Mouse (Mus musculus) CD4-positive, CD25-positive, alpha-beta regulatory T cell, adult 4 months (primary cell): ENCODE data around the gene Clca4b. TPM values are rescaled to one million over a fixed set of nuclear protein-coding genes. Genes with fewer than 3 reads are reported as not detected.
"Not testable (repeated sequence)": the region's sequence is repeated elsewhere in the genome, so short reads cannot be mapped to it uniquely, and the experiment has no call there.

ENCODE experiments used
- ATAC-seq: one replicate; pipeline ENCODE4 v1.8.0; 2017
- polyA plus RNA-seq, 2 experiments: library from polyadenylated mRNA; unstranded; fragments of 100-300 nt; shearing (Covaris generic); gene quantifications; one replicate each; pipeline ENCODE4 v1.2.1; 2017

The Clca4b gene
- polyA plus RNA-seq: not detected

DNA sequence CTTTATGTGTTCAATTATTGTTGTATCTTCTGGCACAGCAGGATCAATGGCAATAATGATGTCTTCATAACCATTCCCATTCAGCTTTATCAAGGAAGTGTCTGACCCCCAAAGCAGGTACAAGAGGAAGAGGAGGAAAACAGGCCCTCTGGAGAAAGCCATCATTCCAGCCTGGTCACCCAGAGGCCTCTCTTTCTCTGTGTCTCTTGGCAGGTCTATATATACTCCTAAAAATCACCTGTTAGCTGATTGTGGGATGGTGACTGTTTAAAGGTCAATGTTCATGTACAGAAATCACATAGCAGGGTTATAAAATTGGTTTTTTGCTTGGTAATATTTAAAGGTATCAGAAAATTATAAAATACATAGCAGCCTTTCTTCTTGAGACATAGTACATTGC, at the start of gene Clca4b:
Gene Clca4b (minus strand): TSS at position 195 of the 400 bp plus-strand sequence.
- ATAC-seq: no peak

DNA sequence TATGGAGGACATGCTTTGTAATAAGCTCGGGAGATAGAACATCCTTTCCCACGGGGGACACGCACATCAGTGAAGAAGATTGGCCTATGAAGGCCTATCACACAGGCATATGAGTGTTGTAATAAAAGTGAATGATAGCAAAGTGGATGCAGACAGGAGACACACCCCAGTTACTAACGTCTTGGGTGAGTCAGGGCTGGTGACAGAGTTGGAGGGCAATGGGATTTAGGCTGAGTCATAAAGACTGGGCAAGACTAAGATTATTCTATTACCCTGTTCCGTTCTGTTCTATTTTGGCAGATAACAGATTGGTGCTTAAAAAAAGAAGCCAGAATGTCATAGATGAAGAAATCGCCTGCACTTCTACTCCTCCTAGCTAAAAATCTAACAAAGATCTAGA, 48.2 kb upstream of the Clca4b start:
- no peak for ATAC-seq

DNA sequence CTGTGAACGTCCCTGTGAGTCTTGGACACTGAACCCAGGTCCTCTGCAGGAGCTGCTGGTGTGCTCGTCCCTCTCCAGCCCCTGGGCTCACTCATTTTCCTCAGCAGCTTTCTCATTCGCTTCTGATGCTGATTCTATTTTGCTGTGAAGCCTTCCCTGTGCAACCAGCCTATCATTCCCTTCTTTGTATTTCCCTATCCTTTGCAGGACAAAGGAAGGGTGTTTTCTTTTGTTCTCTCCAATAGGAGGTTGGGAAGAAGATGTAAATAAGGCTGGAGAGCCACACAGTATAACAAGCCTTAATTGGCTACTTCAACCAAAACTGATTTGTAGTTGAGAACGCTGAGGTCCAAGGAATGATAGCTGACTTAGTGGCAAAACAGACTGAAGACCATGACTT, 45.3 kb upstream of the Clca4b start:
- no peak for ATAC-seq

DNA sequence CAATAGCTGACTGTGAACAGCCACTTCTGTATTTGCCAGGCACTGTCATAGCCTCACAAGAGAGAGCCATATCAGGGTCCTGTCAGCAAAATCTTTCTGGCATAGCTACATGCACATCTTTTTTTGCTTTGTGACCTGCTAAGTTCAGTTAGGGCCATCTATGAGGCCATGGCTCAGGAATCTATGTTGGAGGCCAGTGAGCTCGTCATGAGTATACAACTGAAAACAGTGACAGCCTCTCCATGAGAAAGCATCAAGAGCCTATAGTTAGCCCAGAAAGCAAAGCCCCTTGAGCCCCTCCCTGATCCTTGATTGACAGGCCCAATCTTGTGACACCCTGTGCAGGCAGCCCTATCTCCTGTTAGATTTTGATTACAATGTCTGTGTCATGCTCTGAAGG, 43.8 kb upstream of the Clca4b start:
- ATAC-seq: no peak

GRCm38 (mm10) chr3:144974945-144975344, 42.6 kb upstream of the Clca4b start, which contains the start of gene Clca4a:
Gene Clca4a (minus strand): TSS chr3:144975045.
- no peak for ATAC-seq

DNA sequence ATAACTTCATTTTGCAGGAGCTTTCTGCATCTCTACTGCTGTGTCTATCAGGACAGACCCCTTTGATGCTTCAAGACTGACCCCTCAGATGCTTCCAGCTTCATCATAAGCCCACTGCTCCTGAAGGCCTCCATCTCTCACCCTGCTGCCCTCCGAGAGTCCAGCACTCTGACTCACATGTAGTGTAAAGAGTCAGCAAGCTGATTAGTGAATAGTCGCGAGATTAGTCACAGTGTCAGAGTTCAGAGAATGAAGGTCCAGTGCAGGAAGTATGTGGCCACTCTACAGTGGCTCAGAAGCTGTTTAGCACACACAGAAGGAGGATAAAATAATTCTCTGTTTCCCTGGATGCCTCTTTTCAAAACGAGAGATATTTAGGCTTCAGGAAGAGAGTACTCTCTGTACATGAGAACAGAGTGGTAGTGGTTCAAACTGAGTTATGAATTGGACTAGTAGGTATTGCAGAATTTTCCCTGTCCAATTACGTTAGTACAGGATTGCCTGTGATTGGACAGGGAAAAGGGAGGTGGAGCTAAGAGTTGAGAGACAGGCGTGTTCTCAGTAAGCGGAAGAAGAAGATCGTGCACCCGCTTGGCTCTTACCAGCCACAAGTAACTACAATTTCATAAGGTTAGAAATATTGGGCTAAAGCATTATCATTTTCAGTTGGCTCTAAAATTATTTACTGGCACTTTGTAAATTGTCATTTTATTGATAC, 39.4 kb upstream of the Clca4b start:
- no peak for ATAC-seq

DNA sequence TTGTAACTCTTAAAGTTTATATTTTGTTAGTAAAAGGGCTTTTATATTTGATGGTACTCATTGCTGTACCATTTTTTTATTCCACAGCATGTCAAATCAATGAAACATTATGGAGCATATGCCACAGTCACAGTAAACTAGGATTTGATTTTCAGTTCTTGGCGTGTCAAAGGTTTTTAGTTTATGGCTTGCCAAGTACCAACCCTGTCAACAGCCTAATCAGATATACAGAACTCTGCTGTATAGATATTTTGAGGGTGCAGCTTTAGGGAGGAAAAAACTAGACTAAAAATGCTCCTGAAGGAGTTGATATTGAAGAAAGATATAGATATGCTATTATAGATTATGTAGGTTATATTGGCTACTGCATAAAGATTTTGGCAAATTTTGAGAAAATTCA, 37.4 kb upstream of the Clca4b start:
- ATAC-seq: no peak

GRCm38 (mm10) chr3:144966074-144966473, 33.7 kb upstream of the Clca4b start:
- no peak for ATAC-seq

DNA sequence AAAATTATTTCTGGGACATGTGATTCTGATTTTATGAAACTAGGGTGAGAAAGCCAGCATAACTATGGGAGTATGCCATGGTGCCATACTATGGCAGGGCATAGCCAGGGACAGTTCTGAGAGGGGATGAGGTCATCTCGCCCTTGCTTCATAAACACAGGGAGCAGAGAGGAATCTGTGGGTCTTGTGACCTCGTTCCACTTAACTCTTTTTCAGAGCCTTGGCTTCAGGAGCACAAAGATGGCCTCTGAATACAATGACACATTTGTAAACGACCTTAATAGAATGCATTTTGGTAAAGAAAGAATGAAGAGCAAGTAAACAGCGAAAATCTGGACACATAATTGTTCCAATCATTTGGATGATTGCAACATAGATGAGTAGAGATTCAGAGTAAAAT, 18.5 kb upstream of the Clca4b start:
- ATAC-seq: no peak

DNA sequence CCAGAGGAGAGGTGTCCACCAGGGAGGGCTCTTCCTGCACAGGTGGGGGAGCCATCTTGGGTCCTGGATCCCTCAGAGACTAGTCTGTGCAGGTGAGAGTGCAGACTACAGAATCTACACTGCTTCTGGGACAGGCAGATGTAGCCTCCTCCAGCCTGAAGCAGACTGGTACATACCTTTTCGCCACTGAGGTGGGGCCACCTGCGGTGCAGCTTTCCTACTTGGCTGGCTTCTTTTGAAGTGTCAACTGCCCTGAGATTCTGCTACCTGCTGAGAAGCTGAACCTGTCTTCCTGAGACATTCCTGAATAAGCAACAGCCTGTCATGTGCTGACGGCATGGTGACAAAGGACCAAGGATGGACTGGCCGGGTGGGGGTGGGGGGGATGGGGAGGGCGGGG, 15.0 kb upstream of the Clca4b start:
- ATAC-seq: not testable (repeated sequence)

DNA sequence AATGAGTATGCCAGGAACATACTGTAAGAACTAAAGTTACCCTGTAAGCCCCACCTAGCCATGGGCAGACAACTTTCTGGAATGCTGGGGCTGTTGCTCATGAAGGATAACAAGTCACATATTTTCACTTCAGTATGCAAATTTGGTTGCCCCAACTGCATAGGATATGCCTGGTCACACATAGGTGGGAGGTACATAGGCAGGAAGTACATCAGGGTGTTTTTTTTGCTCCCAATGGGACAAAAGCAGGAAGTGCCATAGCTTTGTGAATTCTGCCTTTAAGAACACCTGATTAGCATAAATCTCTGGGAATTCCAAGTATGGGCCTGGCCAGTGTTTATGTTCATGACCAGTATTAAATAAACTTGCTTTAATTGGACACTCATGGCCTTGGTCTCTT, 1.3 kb upstream of the Clca4b start:
- not testable (repeated sequence) for ATAC-seq

GRCm38 (mm10) chr3:144933011-144933491, 722 bp upstream of the Clca4b start:
- no peak for ATAC-seq

GRCm38 (mm10) chr3:144914014-144914413, 18.3 kb downstream of the Clca4b start:
- no peak for ATAC-seq

DNA sequence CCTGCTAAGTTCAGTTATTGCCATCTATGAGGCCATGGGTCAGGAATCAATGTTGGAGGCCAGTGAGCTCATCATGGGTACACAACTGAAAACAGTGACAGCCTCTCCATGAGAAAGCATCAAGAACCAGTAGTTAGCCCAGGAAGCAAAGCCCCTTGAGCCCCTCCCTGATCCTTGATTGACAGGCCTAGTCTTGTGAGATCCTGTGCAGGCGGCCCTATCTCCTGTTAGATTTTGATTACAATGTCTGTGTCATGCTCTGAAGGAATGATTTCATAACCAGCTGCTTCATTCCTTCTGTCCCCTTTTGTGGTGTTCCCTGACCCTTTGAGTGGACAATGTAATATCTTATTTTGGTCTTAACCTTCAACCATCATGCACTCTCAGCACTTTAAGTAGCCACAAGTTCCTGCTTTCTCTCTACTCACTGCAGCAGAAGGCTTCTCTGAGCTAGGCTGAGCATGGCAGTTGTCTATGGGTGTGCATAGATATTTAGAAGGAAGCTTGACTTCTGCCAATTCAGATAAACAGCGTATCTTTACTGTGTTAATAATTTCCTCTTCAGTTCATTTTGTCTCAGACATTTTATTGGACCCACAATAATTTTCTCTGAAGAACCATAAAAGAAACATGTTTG, 35.2 kb downstream of the Clca4b start:
- ATAC-seq: no peak

DNA sequence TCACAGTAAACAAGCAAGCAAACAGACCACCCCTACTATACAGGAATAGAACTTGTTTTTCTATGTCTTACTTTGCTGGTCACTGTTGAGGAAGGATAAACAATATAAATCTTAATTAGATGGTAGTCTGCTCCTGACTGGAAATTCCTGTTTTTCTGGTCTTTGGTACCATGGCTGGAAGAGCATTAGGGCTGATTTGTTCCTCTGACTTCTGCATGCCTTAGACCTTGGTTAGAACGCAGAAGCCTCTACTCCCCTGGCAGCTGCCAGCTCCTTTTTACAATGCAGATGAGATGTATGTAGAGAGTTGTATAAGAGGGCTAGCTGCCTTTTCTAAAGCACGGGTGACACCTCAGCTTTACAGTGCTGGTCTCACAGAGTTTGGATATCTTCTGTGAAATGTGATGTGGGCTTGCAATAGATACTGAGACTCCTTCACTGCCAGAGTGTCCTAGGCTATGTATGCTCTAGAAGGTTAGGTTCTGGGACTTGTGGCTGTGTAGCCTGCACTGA, 42.0 kb downstream of the Clca4b start:
- no peak for ATAC-seq

GRCm38 (mm10) chr3:144886957-144887356, 45.4 kb downstream of the Clca4b start:
- ATAC-seq: no peak

DNA sequence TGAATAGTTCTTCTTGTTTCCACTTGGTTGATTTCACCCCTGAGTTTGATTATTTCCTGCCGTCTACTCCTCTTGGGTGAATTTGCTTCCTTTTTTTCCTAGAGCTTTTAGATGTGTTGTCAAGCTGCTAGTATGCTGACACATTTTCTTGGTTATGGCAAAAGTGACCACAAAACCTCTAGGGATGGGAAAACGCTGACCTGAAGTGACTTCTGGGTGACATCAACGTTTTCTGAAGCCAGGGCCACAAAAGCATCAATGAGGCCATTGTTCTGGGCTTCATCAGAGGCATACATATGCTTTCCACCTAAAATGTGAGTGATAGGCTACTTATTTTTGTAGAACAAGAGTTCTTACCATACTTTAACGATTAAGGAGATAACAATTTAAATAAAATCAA, 60.3 kb downstream of the Clca4b start:
- not testable (repeated sequence) for ATAC-seq

Other genes with a start within 250 kb of the Clca4b start
- gene Sh3glb1, start 212.2 kb downstream of the Clca4b start, polyA plus RNA-seq: 10 to 100 TPM; 43.3 to 59.8 TPM
- under 1 TPM in 1 of 2 experiments, not detected in 1; 0.09 TPM for gene Clca3a1, start 171.6 kb downstream of the Clca4b start, polyA plus RNA-seq
- not detected for gene Clca3a2, start 113.0 kb downstream of the Clca4b start, polyA plus RNA-seq
- gene Clca3b, start 83.2 kb downstream of the Clca4b start, polyA plus RNA-seq: not detected
- not detected for gene Clca4a, start 42.5 kb upstream of the Clca4b start, polyA plus RNA-seq
- gene Clca1, start 100.2 kb upstream of the Clca4b start, polyA plus RNA-seq: not detected
- gene Clca2, start 166.9 kb upstream of the Clca4b start, polyA plus RNA-seq: not detected
- 1 to 10 TPM; 6.3 to 7.1 TPM for gene Odf2l, start 186.1 kb upstream of the Clca4b start, polyA plus RNA-seq